Mouse (Mus musculus): ENCODE measurements around the gene Sptbn4. TPM values are rescaled to one million over a fixed set of nuclear protein-coding genes. Genes with fewer than 3 reads are reported as not detected.

Gene Sptbn4
- polyA plus RNA-seq, 1 experiment from 2014 or later = 0.40 TPM

DNA sequence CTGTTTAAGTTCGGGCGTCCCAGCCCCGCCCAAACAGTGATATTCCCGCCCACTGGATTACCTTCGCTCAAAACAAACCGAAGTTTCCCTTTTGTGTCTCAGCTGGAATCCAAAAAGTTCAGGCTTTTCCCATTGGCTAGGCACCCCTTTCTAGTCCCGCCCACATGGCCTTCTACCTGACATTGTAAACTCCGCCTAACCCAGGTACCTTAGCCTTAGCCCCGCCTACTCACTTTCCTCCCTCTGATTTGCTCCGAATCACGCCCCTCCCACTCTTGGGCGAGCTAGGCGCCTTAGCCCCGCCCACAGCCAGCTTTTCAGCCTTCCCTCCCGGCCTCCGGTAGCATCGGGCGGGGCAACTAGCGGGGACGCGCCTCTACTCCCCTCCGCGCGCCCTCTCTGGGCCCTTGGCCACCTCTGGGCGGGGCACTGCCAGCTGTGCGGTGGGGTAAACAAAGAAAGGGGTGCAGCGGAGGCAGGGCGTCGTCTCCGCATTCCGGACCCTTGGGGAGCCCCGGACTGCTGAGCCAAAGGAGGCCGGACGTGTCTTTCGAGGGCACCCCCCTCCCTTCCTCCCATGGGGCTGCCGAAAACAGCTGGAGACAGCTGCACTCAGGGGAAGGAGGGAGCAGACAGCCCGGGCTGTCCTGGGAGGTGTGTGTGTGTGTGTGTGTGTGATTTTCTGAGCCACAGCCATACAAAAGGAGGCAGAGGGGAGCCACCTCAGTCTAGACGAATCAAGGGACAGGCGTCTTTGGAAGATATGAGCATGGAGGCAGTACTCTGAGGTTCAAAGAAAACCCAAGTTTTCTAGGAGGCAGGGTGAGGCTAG lies 116.6 kb downstream of the Sptbn4 start:
- H3K4me1 ChIP-seq = peaks cover 63% of the 10 kb centered on the region
- under 1% methylated on average over 39 of the region's 39 CpGs for WGBS

DNA sequence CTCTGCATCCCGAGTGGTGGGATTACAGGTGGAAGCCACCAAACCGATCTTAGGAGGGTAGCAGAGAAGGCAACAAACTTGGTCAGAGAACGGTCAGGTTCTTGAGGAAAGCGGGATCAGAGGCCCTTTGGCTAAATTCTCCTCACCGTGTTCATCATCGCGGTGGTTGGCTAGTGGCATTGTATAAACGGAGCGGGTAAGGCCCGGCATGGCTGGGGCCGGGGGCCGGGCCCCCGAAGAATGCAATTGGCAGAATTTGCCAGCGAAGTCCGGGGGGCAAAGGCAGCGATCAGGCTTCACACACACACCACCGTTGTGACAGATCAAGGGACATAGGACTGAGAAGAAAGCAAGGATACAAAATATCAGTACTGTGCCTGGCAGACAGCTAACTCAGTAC lies 117.5 kb downstream of the Sptbn4 start:
- H3K9me3 ChIP-seq = no peaks in the 10 kb centered on the region
- peak overlapping the region; percentile 65; the same call in 1 of the 2 replicates for H3K4me3 ChIP-seq
- no peaks in the 10 kb centered on the region for H3K36me3 ChIP-seq
- peaks cover 100% of the 10 kb centered on the region for H3K27me3 ChIP-seq (ENCODE audit: insufficient read depth, poor library complexity, severe bottlenecking)
- no peak for DNase-seq (ENCODE audit: low spot score)
- WGBS = 20% methylated on average over 17 of the region's 17 CpGs
- H3K4me1 ChIP-seq = peaks cover 67% of the 10 kb centered on the region
- H3K27ac ChIP-seq = no peak overlapping the region

More for the DNA sequence above, 116.6 kb downstream of the Sptbn4 start:
- DNase-seq (ENCODE audit: low spot score) = peak; percentile 94
- Histone ChIP-seq H3K4me3 (peak overlapping the region; percentile 65), H3K36me3 (no peaks in the 10 kb centered on the region), H3K27ac (peak overlapping the region; percentile 44; the same call in 1 of the 2 replicates), H3K27me3 (ENCODE audit: insufficient read depth, poor library complexity, severe bottlenecking) (peaks cover 100% of the 10 kb centered on the region), H3K9me3 (no peaks in the 10 kb centered on the region)

DNA sequence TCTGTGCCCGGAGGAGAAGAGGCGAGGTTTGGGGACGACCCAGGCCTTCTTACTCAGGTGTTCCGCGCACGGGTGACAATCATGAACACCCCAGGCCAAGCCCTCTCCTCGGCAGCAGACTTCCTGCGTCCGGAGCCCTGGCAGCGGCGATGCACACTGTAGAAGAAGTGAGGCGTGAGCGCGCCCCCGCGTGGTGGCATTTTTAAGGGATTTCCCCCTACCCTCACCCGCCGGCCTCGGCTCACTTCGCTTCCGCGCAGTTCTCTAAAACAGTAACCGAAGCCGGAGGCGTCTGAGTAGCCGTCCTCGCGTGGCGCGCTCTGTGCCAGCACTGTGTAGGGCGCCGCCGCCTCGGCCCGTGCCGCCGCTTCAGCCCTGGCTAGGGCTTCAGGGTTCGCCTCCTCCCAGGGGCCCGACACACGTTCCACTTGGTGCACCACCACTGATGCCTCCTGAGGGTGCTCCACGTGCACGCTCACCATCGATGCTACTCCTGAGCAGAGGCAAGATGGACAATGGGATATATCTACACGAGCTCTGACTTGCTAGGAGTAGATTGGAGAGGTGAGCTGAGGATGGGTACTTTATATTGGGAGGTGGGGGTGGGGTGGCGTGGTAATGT lies 118.0 kb downstream of the Sptbn4 start:
- no peaks in the 10 kb centered on the region for H3K36me3 ChIP-seq
- no peaks in the 10 kb centered on the region for H3K9me3 ChIP-seq
- WGBS = 6% methylated on average over 45 of the region's 45 CpGs
- H3K27me3 ChIP-seq (ENCODE audit: insufficient read depth, poor library complexity, severe bottlenecking) = peaks cover 100% of the 10 kb centered on the region
- H3K4me1 ChIP-seq = peaks cover 65% of the 10 kb centered on the region
- H3K4me3 ChIP-seq = peak overlapping the region; percentile 53
- no peak for DNase-seq (ENCODE audit: low spot score)
- H3K27ac ChIP-seq = peak overlapping the region; percentile 30; the same call in 1 of the 2 replicates

DNA sequence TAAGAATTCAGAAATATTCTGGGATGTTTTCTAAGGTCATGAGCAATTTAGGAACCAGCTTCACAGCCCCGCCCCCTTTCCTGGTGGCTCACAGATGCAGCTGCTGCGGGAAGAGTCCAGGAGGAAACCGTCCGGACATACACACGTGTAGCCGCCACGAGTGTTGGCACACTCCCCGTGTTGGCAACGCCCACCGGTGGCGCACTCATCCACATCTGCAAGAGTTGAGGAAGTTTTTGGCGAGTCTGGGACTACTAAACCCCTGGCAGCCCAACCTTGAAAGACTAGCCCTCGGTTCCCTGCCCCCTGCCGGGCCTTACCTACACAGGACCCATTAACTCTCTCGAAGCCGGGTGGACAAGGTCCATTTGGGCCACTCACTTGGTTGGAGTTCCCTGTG lies 118.8 kb downstream of the Sptbn4 start:
- Histone ChIP-seq H3K4me1 (peaks cover 57% of the 10 kb centered on the region), H3K4me3 (0 out of 2 replicates have a peak overlapping the region, but pooled peaks have one; percentile 53), H3K27ac (no peak overlapping the region), H3K9me3 (no peaks in the 10 kb centered on the region), H3K27me3 (ENCODE audit: insufficient read depth, poor library complexity, severe bottlenecking) (peaks cover 100% of the 10 kb centered on the region), H3K36me3 (no peaks in the 10 kb centered on the region)
- no peak for DNase-seq (ENCODE audit: low spot score)
- WGBS = 34% methylated on average over 16 of the region's 16 CpGs

DNA sequence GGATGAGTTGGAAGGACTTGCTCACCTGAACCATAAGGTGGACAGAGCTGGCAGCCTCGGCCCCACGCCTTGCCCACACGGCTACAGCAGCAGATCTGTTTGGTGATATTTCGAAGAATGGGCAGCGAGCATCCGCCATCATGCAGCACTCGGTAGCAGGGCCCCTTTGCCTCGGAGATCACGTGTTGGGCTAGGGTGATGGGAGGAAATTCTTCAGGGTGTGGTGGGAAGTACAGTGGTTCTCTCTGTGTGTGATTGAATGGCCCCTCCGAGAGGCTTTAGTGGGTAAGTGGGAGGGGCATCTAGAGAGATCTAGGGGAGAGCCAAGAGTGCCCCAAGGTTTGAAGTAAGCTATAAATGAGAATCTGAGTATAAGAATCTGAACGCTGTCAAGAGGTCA lies 119.3 kb downstream of the Sptbn4 start:
- Histone ChIP-seq H3K4me3 (no peak overlapping the region), H3K9me3 (no peaks in the 10 kb centered on the region), H3K4me1 (peaks cover 54% of the 10 kb centered on the region), H3K36me3 (no peaks in the 10 kb centered on the region), H3K27ac (no peak overlapping the region), H3K27me3 (ENCODE audit: insufficient read depth, poor library complexity, severe bottlenecking) (peaks cover 100% of the 10 kb centered on the region)
- 82% methylated on average over 11 of the region's 11 CpGs for WGBS
- no peak for DNase-seq (ENCODE audit: low spot score)

DNA sequence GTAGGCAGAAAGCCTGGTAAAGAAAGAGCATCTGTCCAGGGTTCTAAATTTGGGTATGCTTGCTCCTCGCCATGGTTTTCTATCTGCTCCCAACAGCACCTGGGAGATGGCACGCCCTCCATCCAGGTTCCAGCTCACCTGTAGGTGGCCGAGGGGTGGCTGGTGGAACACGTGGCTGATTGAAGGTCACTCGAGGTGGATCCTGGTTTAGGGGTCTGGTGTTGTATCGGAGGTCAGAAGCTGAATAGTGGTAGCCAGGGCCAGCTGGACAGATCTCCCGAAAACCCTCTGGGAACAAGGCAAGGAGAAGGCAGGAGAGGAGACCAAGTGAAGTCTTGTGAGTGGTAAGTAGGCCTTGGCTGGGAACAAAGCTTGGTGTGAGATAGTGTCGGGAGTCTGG lies 120.0 kb downstream of the Sptbn4 start:
- H3K4me3 ChIP-seq = no peak overlapping the region
- no peaks in the 10 kb centered on the region for H3K36me3 ChIP-seq
- no peak for DNase-seq (ENCODE audit: low spot score)
- no peak overlapping the region for H3K27ac ChIP-seq
- H3K27me3 ChIP-seq (ENCODE audit: insufficient read depth, poor library complexity, severe bottlenecking) = peaks cover 100% of the 10 kb centered on the region
- WGBS = 85% methylated on average over 8 of the region's 8 CpGs
- peaks cover 48% of the 10 kb centered on the region for H3K4me1 ChIP-seq
- no peaks in the 10 kb centered on the region for H3K9me3 ChIP-seq

DNA sequence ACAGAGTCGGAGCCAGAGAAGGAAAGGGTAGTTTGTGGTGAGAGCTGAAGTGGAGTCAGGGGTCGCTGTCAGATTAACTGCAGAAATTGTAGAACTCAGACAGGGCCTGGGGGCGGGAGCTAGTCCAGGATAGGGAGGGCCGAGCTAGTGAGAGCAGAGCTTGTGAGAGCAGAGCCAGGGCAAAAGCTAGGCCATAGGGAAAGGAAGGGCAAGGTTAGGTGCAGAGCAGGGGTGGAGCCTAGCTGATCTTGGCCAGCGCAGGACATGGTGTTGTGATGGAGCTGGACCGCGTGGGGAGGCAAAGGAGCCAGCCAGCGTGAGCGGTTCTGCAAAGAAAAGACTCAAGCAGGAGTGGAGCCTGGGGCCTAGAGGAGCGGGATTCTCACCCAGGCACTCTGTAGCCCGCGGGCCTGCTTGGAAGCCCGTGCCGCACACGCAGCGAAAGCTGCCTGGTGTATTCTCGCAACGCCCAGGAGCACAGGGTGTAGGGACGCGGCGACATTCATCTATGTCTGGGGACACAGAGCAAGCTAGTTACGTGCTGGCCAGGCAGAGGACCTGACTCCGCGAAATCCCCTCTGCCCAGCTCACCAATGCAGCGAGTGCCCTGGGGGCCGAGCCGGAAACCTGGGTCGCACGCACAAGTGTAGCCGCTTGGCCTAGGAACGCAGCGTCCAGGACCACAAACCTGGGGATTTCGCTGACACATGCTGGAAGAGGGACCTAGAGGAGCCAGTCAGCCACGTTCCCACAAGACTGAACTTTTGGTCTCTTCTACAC lies 121.2 kb downstream of the Sptbn4 start:
- H3K27ac ChIP-seq = peak overlapping the region; percentile 11; the same call in 1 of the 2 replicates
- peaks cover 99% of the 10 kb centered on the region for H3K27me3 ChIP-seq (ENCODE audit: insufficient read depth, poor library complexity, severe bottlenecking)
- peaks cover 48% of the 10 kb centered on the region for H3K4me1 ChIP-seq
- H3K36me3 ChIP-seq = no peaks in the 10 kb centered on the region
- no peak for DNase-seq (ENCODE audit: low spot score)
- H3K9me3 ChIP-seq = no peaks in the 10 kb centered on the region
- WGBS = 28% methylated on average over 34 of the region's 34 CpGs
- peak overlapping the region; percentile 51 for H3K4me3 ChIP-seq

DNA sequence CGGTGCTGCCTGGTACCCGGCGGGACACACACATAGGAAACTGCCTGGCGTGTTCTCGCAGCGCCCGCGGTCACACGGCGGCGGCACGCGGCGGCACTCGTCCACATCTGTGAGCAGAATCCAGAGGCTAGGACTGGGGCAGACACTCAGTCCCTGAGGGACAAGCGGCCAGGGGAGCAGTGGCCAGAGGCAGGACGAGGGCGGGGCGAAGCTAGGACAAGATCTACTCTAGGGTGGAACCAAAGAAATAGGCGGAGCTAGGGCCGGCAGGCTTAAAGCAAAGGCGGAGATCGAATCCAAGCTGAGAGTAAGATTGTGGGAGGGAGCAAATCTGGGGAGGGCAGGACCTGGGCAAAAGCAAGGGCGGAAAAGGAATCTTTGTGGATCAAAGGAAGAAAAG lies 121.8 kb downstream of the Sptbn4 start:
- Histone ChIP-seq H3K4me3 (peak overlapping the region; percentile 51), H3K9me3 (no peaks in the 10 kb centered on the region), H3K4me1 (peaks cover 42% of the 10 kb centered on the region), H3K27ac (0 out of 2 replicates have a peak overlapping the region, but pooled peaks have one; percentile 8), H3K36me3 (no peaks in the 10 kb centered on the region), H3K27me3 (ENCODE audit: insufficient read depth, poor library complexity, severe bottlenecking) (peaks cover 94% of the 10 kb centered on the region)
- 2% methylated on average over 24 of the region's 24 CpGs for WGBS
- DNase-seq (ENCODE audit: low spot score) = no peak

DNA sequence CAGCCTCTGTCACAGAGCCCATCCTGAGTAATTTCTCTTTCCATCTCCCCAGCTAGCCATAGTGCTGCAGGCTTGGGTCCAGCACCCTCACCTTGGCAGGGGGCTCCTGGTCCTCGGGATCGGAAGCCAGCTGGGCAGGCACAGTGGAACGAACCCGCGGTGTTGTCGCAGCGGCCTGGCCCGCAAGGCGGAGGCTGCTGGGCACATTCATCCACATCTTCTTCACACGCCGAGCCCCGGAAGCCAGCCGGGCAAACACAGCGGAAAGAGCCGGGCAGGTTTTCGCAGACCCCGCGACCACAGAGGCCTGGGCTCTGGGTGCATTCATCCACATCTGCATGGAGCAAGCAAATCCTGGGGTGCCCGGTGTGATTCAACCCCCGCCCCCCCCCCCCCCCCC lies 122.6 kb downstream of the Sptbn4 start:
- Histone ChIP-seq H3K4me3 (peak overlapping the region; percentile 25; the same call in 1 of the 2 replicates), H3K27ac (no peak overlapping the region), H3K36me3 (no peaks in the 10 kb centered on the region), H3K27me3 (ENCODE audit: insufficient read depth, poor library complexity, severe bottlenecking) (peaks cover 86% of the 10 kb centered on the region), H3K9me3 (no peaks in the 10 kb centered on the region), H3K4me1 (peaks cover 36% of the 10 kb centered on the region)
- no peak for DNase-seq (ENCODE audit: low spot score)
- 56% methylated on average over 18 of the region's 20 CpGs for WGBS

DNA sequence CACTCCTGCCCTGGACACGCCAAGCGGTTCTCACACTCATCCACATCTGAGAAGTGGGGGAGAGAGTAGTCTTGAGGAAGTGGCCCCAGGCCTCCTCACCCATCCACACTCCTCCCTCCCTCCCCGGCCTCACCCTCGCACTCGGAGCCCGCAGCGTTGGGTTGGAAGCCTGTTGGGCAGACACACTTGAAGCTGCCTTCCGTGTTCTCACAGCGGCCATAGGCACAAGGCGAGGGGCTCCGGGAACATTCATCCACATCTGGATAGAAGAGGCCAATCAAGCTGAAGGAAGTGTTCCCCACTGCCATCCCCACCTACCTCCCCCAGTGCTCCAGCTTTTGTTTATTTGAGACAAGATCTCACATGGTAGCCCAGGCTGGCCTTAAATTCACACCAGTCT lies 123.3 kb downstream of the Sptbn4 start:
- 88% methylated on average over 11 of the region's 11 CpGs for WGBS
- no peak for DNase-seq (ENCODE audit: low spot score)
- no peak overlapping the region for H3K27ac ChIP-seq
- H3K4me1 ChIP-seq = peaks cover 29% of the 10 kb centered on the region
- H3K27me3 ChIP-seq (ENCODE audit: insufficient read depth, poor library complexity, severe bottlenecking) = peaks cover 78% of the 10 kb centered on the region
- no peaks in the 10 kb centered on the region for H3K9me3 ChIP-seq
- H3K4me3 ChIP-seq = no peak overlapping the region
- no peaks in the 10 kb centered on the region for H3K36me3 ChIP-seq

DNA sequence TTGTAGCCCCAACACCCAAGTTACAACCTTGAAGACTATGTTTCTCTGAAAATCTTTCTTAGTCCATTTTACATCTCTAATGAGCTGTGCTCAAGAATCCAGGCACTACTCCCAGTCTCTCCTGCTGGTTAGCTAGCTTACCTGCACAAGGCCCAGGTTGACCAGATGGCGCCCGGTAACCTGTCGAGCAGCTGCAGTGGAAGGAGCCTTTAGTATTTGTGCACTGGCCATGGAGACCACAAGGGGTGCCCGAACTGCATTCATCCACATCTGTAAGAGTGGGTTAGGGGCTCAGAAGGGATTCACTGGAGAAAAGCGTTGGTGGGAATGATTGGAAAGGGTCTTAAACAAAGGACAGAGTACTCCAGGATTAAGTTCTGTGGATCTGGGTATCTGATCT lies 124.5 kb downstream of the Sptbn4 start:
- peaks cover 26% of the 10 kb centered on the region for H3K4me1 ChIP-seq
- DNase-seq (ENCODE audit: low spot score) = no peak
- WGBS = 85% methylated on average over 5 of the region's 5 CpGs
- no peaks in the 10 kb centered on the region for H3K36me3 ChIP-seq
- no peak overlapping the region for H3K27ac ChIP-seq
- H3K4me3 ChIP-seq = no peak overlapping the region
- peaks cover 67% of the 10 kb centered on the region for H3K27me3 ChIP-seq (ENCODE audit: insufficient read depth, poor library complexity, severe bottlenecking)
- H3K9me3 ChIP-seq = no peaks in the 10 kb centered on the region

DNA sequence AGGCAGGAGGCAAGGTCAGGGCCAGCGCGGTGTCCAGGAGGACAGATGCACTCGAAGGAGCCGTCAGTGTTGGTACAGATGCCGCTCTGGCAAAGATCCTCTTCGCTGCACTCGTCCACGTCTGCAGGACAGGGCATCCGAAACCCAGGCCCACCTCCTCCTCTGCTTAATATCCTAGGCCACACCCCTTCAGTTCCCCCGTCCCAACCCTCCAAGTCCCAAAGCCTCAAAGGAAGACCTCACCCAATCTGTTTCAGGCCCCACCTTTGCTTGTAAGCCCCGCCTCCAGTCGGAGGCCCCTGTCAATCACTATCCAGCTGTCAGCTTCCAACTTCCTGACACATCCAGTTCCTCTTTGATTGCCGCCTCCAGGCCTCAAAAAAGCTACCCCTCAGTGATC lies 125.2 kb downstream of the Sptbn4 start:
- Histone ChIP-seq H3K36me3 (no peaks in the 10 kb centered on the region), H3K9me3 (no peaks in the 10 kb centered on the region), H3K27me3 (ENCODE audit: insufficient read depth, poor library complexity, severe bottlenecking) (peaks cover 59% of the 10 kb centered on the region), H3K4me3 (no peak overlapping the region), H3K27ac (no peak overlapping the region), H3K4me1 (peaks cover 26% of the 10 kb centered on the region)
- DNase-seq (ENCODE audit: low spot score) = no peak
- WGBS = 17% methylated on average over 13 of the region's 13 CpGs

All from heart, embryonic 10.5 days (tissue).